Mouse (Mus musculus) thymus, postnatal 14 days (tissue): ENCODE data around the gene Creb3l1.

Experiments
- DNase-seq: peaks from one replicate; pipeline ENCODE4 v3.0.0; 2021

The Creb3l1 gene

GRCm38 (mm10) chr2:91939303-91939935 is 84.9 kb downstream of the Creb3l1 start:
- no peak for DNase-seq

- no peak for DNase-seq
Measured at GRCm38 (mm10) chr2:91936154-91936553, 88.1 kb downstream of the Creb3l1 start.

- DNase-seq = no peak
Measured at GRCm38 (mm10) chr2:91934826-91935525, 89.3 kb downstream of the Creb3l1 start.

- DNase-seq = no peak
Measured at GRCm38 (mm10) chr2:91934016-91934415, 90.3 kb downstream of the Creb3l1 start.

GRCm38 (mm10) chr2:91933471-91933870 is 90.8 kb downstream of the Creb3l1 start:
- no peak for DNase-seq

- DNase-seq = no peak
Measured at GRCm38 (mm10) chr2:91932737-91933350, 91.5 kb downstream of the Creb3l1 start.
